Mouse (Mus musculus): ENCODE measurements around the gene Hif3a. TPM values are rescaled to one million over a fixed set of nuclear protein-coding genes. Genes with fewer than 3 reads are reported as not detected.

Hif3a gene
- polyA plus RNA-seq, 1 experiment from 2014 or later, result 6.1 TPM

GRCm38 (mm10) chr7:17058071-17058689 lies 4.0 kb downstream of the Hif3a start:
- Histone ChIP-seq H3K36me3 (ENCODE audit: insufficient read depth, low read length) (0 out of 2 replicates have a peak, but pooled peaks cover 2% of the 10 kb centered on the region), H3K9ac (ENCODE audit: low read depth, low read length) (peak overlapping the region; percentile 18; the same call in 1 of the 2 replicates), H3K4me3 (replicated peaks; ENCODE audit: low read depth, low read length) (no peak overlapping the region), H3K4me2 (ENCODE audit: low read length) (peak overlapping the region; percentile 38), H3K4me1 (replicated peaks; ENCODE audit: insufficient read depth, low read length) (peaks cover 39% of the 10 kb centered on the region), H3K27me3 (ENCODE audit: insufficient read depth, low read length) (no peaks in the 10 kb centered on the region), H3K27ac (peak overlapping the region; percentile 97), H3K9me3 (replicated peaks; ENCODE audit: low read length) (no peaks in the 10 kb centered on the region)
- ATAC-seq (replicated peaks; ENCODE audit: low FRiP score, low read depth) (peak; percentile 86), DNase-seq (ENCODE audit: low spot score) (peak; percentile 93)
- peak; percentile 52 for TF ChIP-seq CTCF (IDR thresholded peaks at IDR 0.05; ENCODE audit: low read depth)
- 2% methylated on average over 15 of the region's 16 CpGs for WGBS

- peak overlapping the region; percentile 67 for H3K9ac ChIP-seq (ENCODE audit: low read depth, low read length)
- WGBS, result 29% methylated on average over 14 of the region's 14 CpGs
- H3K4me2 ChIP-seq (ENCODE audit: low read length), result peak overlapping the region; percentile 77
- TF ChIP-seq CTCF (IDR thresholded peaks at IDR 0.05; ENCODE audit: low read depth), result no peak
- DNase-seq (ENCODE audit: low spot score), result peak; percentile 65
- no peaks in the 10 kb centered on the region for H3K9me3 ChIP-seq (replicated peaks; ENCODE audit: low read length)
- peaks cover 34% of the 10 kb centered on the region for H3K4me1 ChIP-seq (replicated peaks; ENCODE audit: insufficient read depth, low read length)
- H3K27me3 ChIP-seq (ENCODE audit: insufficient read depth, low read length), result no peaks in the 10 kb centered on the region
- H3K4me3 ChIP-seq (replicated peaks; ENCODE audit: low read depth, low read length), result peak overlapping the region; percentile 52
- H3K36me3 ChIP-seq (ENCODE audit: insufficient read depth, low read length), result 0 out of 2 replicates have a peak, but pooled peaks cover 5% of the 10 kb centered on the region
- peak overlapping the region; percentile 97 for H3K27ac ChIP-seq
- 0 out of 2 replicates have a peak, but pooled peaks have one; percentile 2 for ATAC-seq (replicated peaks; ENCODE audit: low FRiP score, low read depth)
Measured at GRCm38 (mm10) chr7:17056601-17057523, 5.4 kb downstream of the Hif3a start.

- Histone ChIP-seq H3K27me3 (ENCODE audit: insufficient read depth, low read length) (no peaks in the 10 kb centered on the region), H3K4me3 (replicated peaks; ENCODE audit: low read depth, low read length) (peak overlapping the region; percentile 52), H3K4me1 (replicated peaks; ENCODE audit: insufficient read depth, low read length) (peaks cover 34% of the 10 kb centered on the region), H3K9me3 (replicated peaks; ENCODE audit: low read length) (no peaks in the 10 kb centered on the region), H3K36me3 (ENCODE audit: insufficient read depth, low read length) (0 out of 2 replicates have a peak, but pooled peaks cover 5% of the 10 kb centered on the region), H3K9ac (ENCODE audit: low read depth, low read length) (peak overlapping the region; percentile 67), H3K4me2 (ENCODE audit: low read length) (peak overlapping the region; percentile 77), H3K27ac (peak overlapping the region; percentile 97)
- ATAC-seq (replicated peaks; ENCODE audit: low FRiP score, low read depth) (peak; percentile 83), DNase-seq (ENCODE audit: low spot score) (peak; percentile 95)
- under 1% methylated on average over 41 of the region's 42 CpGs for WGBS
- TF ChIP-seq CTCF (IDR thresholded peaks at IDR 0.05; ENCODE audit: low read depth), result no peak
Measured at GRCm38 (mm10) chr7:17056081-17056581, 6.1 kb downstream of the Hif3a start.

GRCm38 (mm10) chr7:17055287-17055946 lies 6.8 kb downstream of the Hif3a start:
- H3K4me3 ChIP-seq (replicated peaks; ENCODE audit: low read depth, low read length), result peak overlapping the region; percentile 52; the same call in 1 of the 2 replicates
- no peak for ATAC-seq (replicated peaks; ENCODE audit: low FRiP score, low read depth)
- peak overlapping the region; percentile 97; the same call in 1 of the 2 replicates for H3K27ac ChIP-seq
- no peak overlapping the region for H3K9ac ChIP-seq (ENCODE audit: low read depth, low read length)
- 0 out of 2 replicates have a peak, but pooled peaks cover 5% of the 10 kb centered on the region for H3K36me3 ChIP-seq (ENCODE audit: insufficient read depth, low read length)
- H3K4me1 ChIP-seq (replicated peaks; ENCODE audit: insufficient read depth, low read length), result peaks cover 27% of the 10 kb centered on the region
- TF ChIP-seq CTCF (IDR thresholded peaks at IDR 0.05; ENCODE audit: low read depth), result no peak
- no peaks in the 10 kb centered on the region for H3K9me3 ChIP-seq (replicated peaks; ENCODE audit: low read length)
- 94% methylated on average over 4 of the region's 4 CpGs for WGBS
- no peak for DNase-seq (ENCODE audit: low spot score)
- no peaks in the 10 kb centered on the region for H3K27me3 ChIP-seq (ENCODE audit: insufficient read depth, low read length)
- peak overlapping the region; percentile 77; the same call in 1 of the 2 replicates for H3K4me2 ChIP-seq (ENCODE audit: low read length)

GRCm38 (mm10) chr7:17054325-17054989 lies 7.8 kb downstream of the Hif3a start:
- Histone ChIP-seq H3K9me3 (replicated peaks; ENCODE audit: low read length) (no peaks in the 10 kb centered on the region), H3K9ac (ENCODE audit: low read depth, low read length) (no peak overlapping the region), H3K27me3 (ENCODE audit: insufficient read depth, low read length) (no peaks in the 10 kb centered on the region), H3K4me1 (replicated peaks; ENCODE audit: insufficient read depth, low read length) (peaks cover 23% of the 10 kb centered on the region), H3K36me3 (ENCODE audit: insufficient read depth, low read length) (0 out of 2 replicates have a peak, but pooled peaks cover 5% of the 10 kb centered on the region), H3K27ac (no peak overlapping the region), H3K4me3 (replicated peaks; ENCODE audit: low read depth, low read length) (no peak overlapping the region), H3K4me2 (ENCODE audit: low read length) (no peak overlapping the region)
- no peak for DNase-seq (ENCODE audit: low spot score)
- TF ChIP-seq CTCF (IDR thresholded peaks at IDR 0.05; ENCODE audit: low read depth), result no peak
- 89% methylated on average over 15 of the region's 16 CpGs for WGBS
- no peak for ATAC-seq (replicated peaks; ENCODE audit: low FRiP score, low read depth)

Measured in kidney, postnatal 0 days (tissue).